Mouse (Mus musculus) heart, adult 8-10 months (tissue): ENCODE results near the gene Camta1. TPM values are rescaled to one million over a fixed set of nuclear protein-coding genes. Genes with fewer than 3 reads are reported as not detected.
A peak's percentile ranks its signal among the peaks of the same experiment; 100 is the strongest.

Experiments
- DNase-seq: peaks from one replicate; pipeline ENCODE4 v3.0.0; 2022; ENCODE audit warnings: low spot score
- total RNA-seq, 4 experiments: library from RNA; stranded (reverse); gene quantifications; 2 replicates each; pipeline ENCODE4 v1.2.4; 2022

Camta1 gene
- total RNA-seq, 4 experiments from 2014 or later, result 185 to 232 (median 202) TPM

- DNase-seq, result peak; percentile 34
These were observed 990 bp downstream of the Camta1 start for GRCm38 (mm10) chr4:151860441-151861331.

- no peak for DNase-seq
These were observed 2.4 kb downstream of the Camta1 start for GRCm38 (mm10) chr4:151859275-151859674.

GRCm38 (mm10) chr4:151853949-151854348 lies 7.7 kb downstream of the Camta1 start:
- DNase-seq, result no peak

GRCm38 (mm10) chr4:151851179-151851578 lies 10.5 kb downstream of the Camta1 start:
- DNase-seq, result peak; percentile 45

GRCm38 (mm10) chr4:151842591-151842990 lies 19.1 kb downstream of the Camta1 start:
- no peak for DNase-seq

- DNase-seq, result no peak
These were observed 23.2 kb downstream of the Camta1 start for GRCm38 (mm10) chr4:151838518-151838917.

GRCm38 (mm10) chr4:151835860-151836259 lies 25.8 kb downstream of the Camta1 start:
- no peak for DNase-seq

GRCm38 (mm10) chr4:151834536-151834935 lies 27.1 kb downstream of the Camta1 start:
- DNase-seq, result no peak

- DNase-seq, result no peak
These were observed 27.7 kb downstream of the Camta1 start for GRCm38 (mm10) chr4:151833940-151834449.

- no peak for DNase-seq
These were observed 33.8 kb downstream of the Camta1 start for GRCm38 (mm10) chr4:151827840-151828239.

- DNase-seq, result no peak
These were observed 34.3 kb downstream of the Camta1 start for GRCm38 (mm10) chr4:151827356-151827755.

- no peak for DNase-seq
These were observed 37.7 kb downstream of the Camta1 start for GRCm38 (mm10) chr4:151823963-151824362.

- DNase-seq, result no peak
These were observed 38.7 kb downstream of the Camta1 start for GRCm38 (mm10) chr4:151822986-151823385.

- DNase-seq, result no peak
These were observed 43.5 kb downstream of the Camta1 start for GRCm38 (mm10) chr4:151817981-151818766.

GRCm38 (mm10) chr4:151813711-151814110 lies 48.0 kb downstream of the Camta1 start:
- no peak for DNase-seq

- no peak for DNase-seq
These were observed 56.0 kb downstream of the Camta1 start for GRCm38 (mm10) chr4:151805685-151806084.

GRCm38 (mm10) chr4:151805046-151805445 lies 56.6 kb downstream of the Camta1 start:
- DNase-seq, result no peak

- DNase-seq, result no peak
These were observed 57.5 kb downstream of the Camta1 start for GRCm38 (mm10) chr4:151804208-151804607.

GRCm38 (mm10) chr4:151798630-151799029 lies 63.0 kb downstream of the Camta1 start:
- DNase-seq, result no peak

GRCm38 (mm10) chr4:151793694-151794093 lies 68.0 kb downstream of the Camta1 start:
- no peak for DNase-seq

GRCm38 (mm10) chr4:151786946-151787705 lies 74.5 kb downstream of the Camta1 start:
- peak; percentile 22 for DNase-seq

GRCm38 (mm10) chr4:151780511-151780910 lies 81.2 kb downstream of the Camta1 start:
- no peak for DNase-seq
